Mouse (Mus musculus): ENCODE results near the gene Mst1. TPM values are rescaled to one million over a fixed set of nuclear protein-coding genes. Genes with fewer than 3 reads are reported as not detected.
A peak's percentile ranks its signal among the peaks of the same experiment; 100 is the strongest.

Gene Mst1
- polyA plus RNA-seq (2014; fragmentation: Nextera tagmentation; extraction: Ambion mirVana): 9.7 and 12.5 TPM in 2 replicates

GRCm38 (mm10) chr9:108080168-108080567 is at the start of gene Mst1:
Gene Mst1, plus strand, starts transcription at chr9:108080436.
- H3K4me3 ChIP-seq (ENCODE audit: low read depth, low read length): peak within 1 kb of the TSS; percentile 79
- ATAC-seq (replicated peaks; ENCODE audit: low FRiP score): peak; percentile 85
- DNase-seq (ENCODE audit: low spot score): peak; percentile 57
- peaks cover 72% of the 10 kb centered on the region for H3K4me1 ChIP-seq (replicated peaks; ENCODE audit: control insufficient read depth, insufficient read depth, low read length)
- no peaks in the 10 kb centered on the region for H3K9me3 ChIP-seq (ENCODE audit: control insufficient read depth, low read length)
- peak within 1 kb of the TSS; percentile 100 for H3K27ac ChIP-seq (ENCODE audit: low read depth, low read length)
- H3K4me2 ChIP-seq: peak within 1 kb of the TSS; percentile 97
- peaks cover 5% of the 10 kb centered on the region for H3K27me3 ChIP-seq (replicated peaks; ENCODE audit: control insufficient read depth, insufficient read depth, low read length)
- peak within 1 kb of the TSS; percentile 95 for H3K9ac ChIP-seq (ENCODE audit: low read depth, low read length)
- H3K36me3 ChIP-seq (ENCODE audit: control insufficient read depth, insufficient read depth, low read length): peaks cover 15% of the 10 kb centered on the region
- 51% methylated on average over 5 of the region's 5 CpGs for WGBS

- Histone ChIP-seq H3K4me2 (no peak overlapping the region), H3K4me3 (ENCODE audit: low read depth, low read length) (no peak overlapping the region), H3K9ac (ENCODE audit: low read depth, low read length) (no peak overlapping the region), H3K27me3 (replicated peaks; ENCODE audit: control insufficient read depth, insufficient read depth, low read length) (no peaks in the 10 kb centered on the region), H3K4me1 (replicated peaks; ENCODE audit: control insufficient read depth, insufficient read depth, low read length) (peaks cover 6% of the 10 kb centered on the region), H3K9me3 (ENCODE audit: control insufficient read depth, low read length) (no peaks in the 10 kb centered on the region), H3K36me3 (ENCODE audit: control insufficient read depth, insufficient read depth, low read length) (peaks cover 24% of the 10 kb centered on the region), H3K27ac (ENCODE audit: low read depth, low read length) (no peak overlapping the region)
- no peak for DNase-seq (ENCODE audit: low spot score)
- WGBS: 87% methylated on average over 5 of the region's 5 CpGs
- no peak for ATAC-seq (replicated peaks; ENCODE audit: low FRiP score)
Measured at GRCm38 (mm10) chr9:108032126-108032525, 48.1 kb upstream of the Mst1 start.

- peaks cover 16% of the 10 kb centered on the region for H3K36me3 ChIP-seq (ENCODE audit: control insufficient read depth, insufficient read depth, low read length)
- peaks cover 6% of the 10 kb centered on the region for H3K4me1 ChIP-seq (replicated peaks; ENCODE audit: control insufficient read depth, insufficient read depth, low read length)
- ATAC-seq (replicated peaks; ENCODE audit: low FRiP score) (0 out of 2 replicates have a peak, but pooled peaks have one; percentile 36), DNase-seq (ENCODE audit: low spot score) (no peak)
- H3K9ac ChIP-seq (ENCODE audit: low read depth, low read length): no peak overlapping the region
- no peak overlapping the region for H3K4me3 ChIP-seq (ENCODE audit: low read depth, low read length)
- H3K9me3 ChIP-seq (ENCODE audit: control insufficient read depth, low read length): no peaks in the 10 kb centered on the region
- no peaks in the 10 kb centered on the region for H3K27me3 ChIP-seq (replicated peaks; ENCODE audit: control insufficient read depth, insufficient read depth, low read length)
- 96% methylated on average over 2 of the region's 2 CpGs for WGBS
- H3K4me2 ChIP-seq: no peak overlapping the region
- H3K27ac ChIP-seq (ENCODE audit: low read depth, low read length): no peak overlapping the region
Measured at GRCm38 (mm10) chr9:108035331-108036156, 44.7 kb upstream of the Mst1 start.

GRCm38 (mm10) chr9:108044751-108045492 is 35.3 kb upstream of the Mst1 start:
- DNase-seq (ENCODE audit: low spot score) (no peak), ATAC-seq (replicated peaks; ENCODE audit: low FRiP score) (no peak)
- Histone ChIP-seq H3K9me3 (ENCODE audit: control insufficient read depth, low read length) (no peaks in the 10 kb centered on the region), H3K4me3 (ENCODE audit: low read depth, low read length) (no peak overlapping the region), H3K9ac (ENCODE audit: low read depth, low read length) (no peak overlapping the region), H3K4me1 (replicated peaks; ENCODE audit: control insufficient read depth, insufficient read depth, low read length) (peaks cover 24% of the 10 kb centered on the region), H3K27ac (ENCODE audit: low read depth, low read length) (no peak overlapping the region), H3K36me3 (ENCODE audit: control insufficient read depth, insufficient read depth, low read length) (peaks cover 28% of the 10 kb centered on the region), H3K27me3 (replicated peaks; ENCODE audit: control insufficient read depth, insufficient read depth, low read length) (no peaks in the 10 kb centered on the region), H3K4me2 (no peak overlapping the region)
- 92% methylated on average over 8 of the region's 8 CpGs for WGBS

- Histone ChIP-seq H3K27me3 (replicated peaks; ENCODE audit: control insufficient read depth, insufficient read depth, low read length) (no peaks in the 10 kb centered on the region), H3K4me1 (replicated peaks; ENCODE audit: control insufficient read depth, insufficient read depth, low read length) (peaks cover 28% of the 10 kb centered on the region), H3K4me2 (no peak overlapping the region), H3K9ac (ENCODE audit: low read depth, low read length) (no peak overlapping the region), H3K4me3 (ENCODE audit: low read depth, low read length) (no peak overlapping the region), H3K36me3 (ENCODE audit: control insufficient read depth, insufficient read depth, low read length) (peaks cover 30% of the 10 kb centered on the region), H3K9me3 (ENCODE audit: control insufficient read depth, low read length) (no peaks in the 10 kb centered on the region), H3K27ac (ENCODE audit: low read depth, low read length) (no peak overlapping the region)
- 93% methylated on average over 4 of the region's 4 CpGs for WGBS
- DNase-seq (ENCODE audit: low spot score) (no peak), ATAC-seq (replicated peaks; ENCODE audit: low FRiP score) (no peak)
Measured at GRCm38 (mm10) chr9:108046582-108046981, 33.7 kb upstream of the Mst1 start.

- peak overlapping the region; percentile 42 for H3K9ac ChIP-seq (ENCODE audit: low read depth, low read length)
- peak overlapping the region; percentile 44 for H3K27ac ChIP-seq (ENCODE audit: low read depth, low read length)
- H3K4me2 ChIP-seq: peak overlapping the region; percentile 68
- H3K4me1 ChIP-seq (replicated peaks; ENCODE audit: control insufficient read depth, insufficient read depth, low read length): peaks cover 35% of the 10 kb centered on the region
- no peaks in the 10 kb centered on the region for H3K9me3 ChIP-seq (ENCODE audit: control insufficient read depth, low read length)
- H3K36me3 ChIP-seq (ENCODE audit: control insufficient read depth, insufficient read depth, low read length): peaks cover 27% of the 10 kb centered on the region
- ATAC-seq (replicated peaks; ENCODE audit: low FRiP score) (no peak; the same call in 1 of the 2 replicates), DNase-seq (ENCODE audit: low spot score) (no peak)
- H3K27me3 ChIP-seq (replicated peaks; ENCODE audit: control insufficient read depth, insufficient read depth, low read length): no peaks in the 10 kb centered on the region
- peak overlapping the region; percentile 91 for H3K4me3 ChIP-seq (ENCODE audit: low read depth, low read length)
- 45% methylated on average over 17 of the region's 17 CpGs for WGBS
Measured at GRCm38 (mm10) chr9:108047601-108048565, 32.4 kb upstream of the Mst1 start.

- 1% methylated on average over 19 of the region's 19 CpGs for WGBS
- DNase-seq (ENCODE audit: low spot score) (no peak), ATAC-seq (replicated peaks; ENCODE audit: low FRiP score) (peak; percentile 12)
- Histone ChIP-seq H3K27ac (ENCODE audit: low read depth, low read length) (peak overlapping the region; percentile 44), H3K9me3 (ENCODE audit: control insufficient read depth, low read length) (no peaks in the 10 kb centered on the region), H3K4me2 (peak overlapping the region; percentile 68), H3K27me3 (replicated peaks; ENCODE audit: control insufficient read depth, insufficient read depth, low read length) (no peaks in the 10 kb centered on the region), H3K9ac (ENCODE audit: low read depth, low read length) (peak overlapping the region; percentile 42), H3K4me1 (replicated peaks; ENCODE audit: control insufficient read depth, insufficient read depth, low read length) (peaks cover 41% of the 10 kb centered on the region), H3K4me3 (ENCODE audit: low read depth, low read length) (peak overlapping the region; percentile 91), H3K36me3 (ENCODE audit: control insufficient read depth, insufficient read depth, low read length) (peaks cover 28% of the 10 kb centered on the region)
Measured at GRCm38 (mm10) chr9:108048566-108048955, 31.7 kb upstream of the Mst1 start.

- Histone ChIP-seq H3K27ac (ENCODE audit: low read depth, low read length) (peak within 1 kb of the TSS; percentile 52), H3K4me3 (ENCODE audit: low read depth, low read length) (peak within 1 kb of the TSS; percentile 91), H3K27me3 (replicated peaks; ENCODE audit: control insufficient read depth, insufficient read depth, low read length) (no peaks in the 10 kb centered on the region), H3K9ac (ENCODE audit: low read depth, low read length) (peak within 1 kb of the TSS; percentile 79), H3K9me3 (ENCODE audit: control insufficient read depth, low read length) (no peaks in the 10 kb centered on the region), H3K4me1 (replicated peaks; ENCODE audit: control insufficient read depth, insufficient read depth, low read length) (peaks cover 41% of the 10 kb centered on the region), H3K36me3 (ENCODE audit: control insufficient read depth, insufficient read depth, low read length) (peaks cover 29% of the 10 kb centered on the region), H3K4me2 (peak within 1 kb of the TSS; percentile 68)
- DNase-seq (ENCODE audit: low spot score) (peak; percentile 91), ATAC-seq (replicated peaks; ENCODE audit: low FRiP score) (peak; percentile 92)
- under 1% methylated on average over 37 of the region's 39 CpGs for WGBS
Measured at GRCm38 (mm10) chr9:108049016-108049455, 31.2 kb upstream of the Mst1 start, which contains the start of gene Gmppb. Gene Gmppb, plus strand, starts transcription at chr9:108049242.
